Mouse (Mus musculus) olfactory bulb, adult 2 months (tissue): ENCODE data around the gene Gfm1. TPM values are rescaled to one million over a fixed set of nuclear protein-coding genes. Genes with fewer than 3 reads are reported as not detected.

ENCODE experiments used
- H3K27ac ChIP-seq: fragments of 200-500 bp; 2 replicates; pipeline ENCODE4 v1.5.1; 2012; ENCODE audit warnings: low read depth, low read length; ENCODE audit not compliant: insufficient read depth
- H3K4me1 ChIP-seq: fragments of 200-500 bp; 2 replicates; pipeline ENCODE4 v1.6.1; 2012; ENCODE audit warnings: low read length; ENCODE audit not compliant: control insufficient read depth, insufficient read depth
- H3K4me3 ChIP-seq: fragments of 200-500 bp; 2 replicates; pipeline ENCODE4 v1.5.1; 2012; ENCODE audit warnings: mild to moderate bottlenecking, low read depth, low read length, moderate library complexity; ENCODE audit not compliant: insufficient read depth
- CTCF ChIP-seq: fragments of 200-500 bp; IDR thresholded peaks from 2 replicates; pipeline ENCODE4 v1.5.1; 2012; ENCODE audit warnings: low read depth, mild to moderate bottlenecking, low read length, moderate library complexity; ENCODE audit not compliant: insufficient read depth
- POLR2A ChIP-seq: fragments of 200-500 bp; IDR thresholded peaks from 2 replicates; pipeline ENCODE4 v1.6.1; 2012; ENCODE audit warnings: mild to moderate bottlenecking, low read depth, low read length, moderate library complexity; ENCODE audit not compliant: insufficient read depth
- WGBS: fragments of 180-500 bp; shearing (Covaris S2); methylation state at CpG from one replicate; pipeline ENCODE4 v1.1.7; 2018; 5-methylcytosine and 5-hydroxymethylcytosine counted together
- polyA plus RNA-seq: library from polyadenylated mRNA; stranded (reverse); fragments of >200 nt; gene quantifications from 2 replicates; pipeline ENCODE4 v1.2.4, GENCODE M21; 2012; ENCODE audit warnings: low replicate concordance; ENCODE audit not compliant: missing spikeins, insufficient read depth, insufficient read length

Gfm1 gene
- not detected in 2 replicates for polyA plus RNA-seq

- peak within 1 kb of the TSS; percentile 81 for H3K4me3 ChIP-seq
- no peak within 1 kb of the TSS for H3K27ac ChIP-seq
- WGBS, result under 1% methylated on average over 24 of the region's 24 CpGs
- peak; percentile 70 for TF ChIP-seq POLR2A
- TF ChIP-seq CTCF, result peak; percentile 80
- peaks cover 5% of the 10 kb centered on the region; the same call in 1 of the 2 replicates for H3K4me1 ChIP-seq
Measured at GRCm38 (mm10) chr3:67429999-67430380, at the start of gene Gfm1. Gfm1 (plus strand) TSS chr3:67430096.

DNA sequence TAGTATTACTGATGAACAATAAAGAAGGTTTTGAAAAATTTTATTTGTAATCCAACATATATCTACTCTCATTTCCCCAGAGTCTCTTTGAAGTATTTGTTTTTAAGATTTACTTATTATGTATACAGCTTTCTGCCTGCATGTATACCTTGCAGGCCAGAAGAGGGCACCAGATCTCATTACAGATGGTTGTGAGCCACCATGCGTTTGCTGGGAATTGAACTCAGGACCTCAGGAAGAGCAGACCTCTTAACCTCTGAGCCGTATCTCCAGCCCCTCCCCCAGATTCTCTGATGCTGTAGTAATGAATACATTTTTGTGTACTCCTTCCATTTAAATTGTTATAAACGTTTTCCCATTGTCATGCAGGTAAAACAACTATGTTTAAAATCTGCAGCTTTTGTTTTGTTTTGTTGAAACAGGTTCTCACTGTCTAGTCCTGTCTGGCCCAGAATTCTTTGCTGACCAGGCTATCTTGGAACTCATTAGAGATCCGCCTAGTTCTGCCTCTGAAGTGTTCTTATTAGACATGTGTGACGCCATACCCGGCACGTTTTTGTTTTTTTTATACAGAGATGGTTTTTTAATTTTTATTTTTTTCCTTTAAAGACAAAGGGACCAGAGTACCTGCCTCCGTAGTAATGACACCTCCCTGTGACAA, 428 bp upstream of the Gfm1 start:
- Histone ChIP-seq H3K4me3 (no peak overlapping the region; the same call in 1 of the 2 replicates), H3K27ac (no peak overlapping the region), H3K4me1 (peaks cover 5% of the 10 kb centered on the region; the same call in 1 of the 2 replicates)
- no peak for TF ChIP-seq POLR2A
- no peak for TF ChIP-seq CTCF
- WGBS, result 28% methylated on average over 8 of the region's 8 CpGs

DNA sequence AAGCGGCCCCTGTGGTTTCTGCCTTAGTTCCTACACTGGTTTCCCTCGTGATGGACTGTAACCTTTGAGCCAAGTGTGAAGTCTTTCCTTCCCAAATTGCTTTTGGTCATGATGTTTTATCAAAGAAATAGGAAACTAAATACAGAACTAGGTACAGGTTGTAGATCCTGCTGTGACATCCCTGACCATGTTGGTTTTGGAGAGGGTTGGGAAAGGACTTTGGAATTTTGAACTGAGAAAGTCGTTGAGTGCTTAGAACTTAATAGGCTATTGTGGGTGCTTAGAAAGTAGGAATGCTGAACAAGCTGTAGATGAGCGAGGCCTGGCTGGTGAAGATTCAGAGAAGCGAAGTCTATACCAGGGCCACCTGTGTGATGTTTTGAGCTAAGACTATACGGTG, 4.1 kb downstream of the Gfm1 start:
- Histone ChIP-seq H3K4me1 (peaks cover 5% of the 10 kb centered on the region; the same call in 1 of the 2 replicates), H3K27ac (no peak overlapping the region), H3K4me3 (no peak overlapping the region)
- TF ChIP-seq CTCF (no peak), POLR2A (no peak)
- WGBS, result 93% methylated on average over 6 of the region's 6 CpGs

DNA sequence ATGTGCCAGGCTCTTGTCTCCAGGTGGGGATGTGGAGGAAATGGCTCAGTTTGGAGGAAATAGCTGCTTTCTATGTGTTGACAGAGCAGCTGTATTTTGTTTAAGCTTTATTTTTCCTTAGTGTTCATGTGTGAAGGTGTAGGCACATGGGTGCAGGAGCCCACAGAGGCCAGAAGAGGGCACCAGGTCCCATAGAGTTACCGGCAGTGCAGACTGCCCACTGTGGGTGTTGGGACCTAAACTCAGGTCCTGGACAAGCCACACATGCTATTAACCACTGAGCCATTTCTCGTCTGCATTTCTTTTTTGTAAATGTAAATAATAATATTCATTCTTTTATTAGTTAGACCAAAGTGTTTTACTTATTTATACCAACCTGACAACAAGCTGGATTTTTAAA, 17.2 kb downstream of the Gfm1 start:
- H3K27ac ChIP-seq, result no peak overlapping the region
- WGBS, result 93% methylated on average over 2 of the region's 2 CpGs
- H3K4me1 ChIP-seq, result no peaks in the 10 kb centered on the region
- TF ChIP-seq CTCF, result no peak
- no peak for TF ChIP-seq POLR2A
- no peak overlapping the region for H3K4me3 ChIP-seq

- no peaks in the 10 kb centered on the region for H3K4me1 ChIP-seq
- TF ChIP-seq POLR2A, result no peak
- no peak for TF ChIP-seq CTCF
- no peak overlapping the region for H3K4me3 ChIP-seq
- H3K27ac ChIP-seq, result no peak overlapping the region
- WGBS, result 95% methylated on average over 21 of the region's 21 CpGs
Measured at GRCm38 (mm10) chr3:67449660-67450059, 19.8 kb downstream of the Gfm1 start.

DNA sequence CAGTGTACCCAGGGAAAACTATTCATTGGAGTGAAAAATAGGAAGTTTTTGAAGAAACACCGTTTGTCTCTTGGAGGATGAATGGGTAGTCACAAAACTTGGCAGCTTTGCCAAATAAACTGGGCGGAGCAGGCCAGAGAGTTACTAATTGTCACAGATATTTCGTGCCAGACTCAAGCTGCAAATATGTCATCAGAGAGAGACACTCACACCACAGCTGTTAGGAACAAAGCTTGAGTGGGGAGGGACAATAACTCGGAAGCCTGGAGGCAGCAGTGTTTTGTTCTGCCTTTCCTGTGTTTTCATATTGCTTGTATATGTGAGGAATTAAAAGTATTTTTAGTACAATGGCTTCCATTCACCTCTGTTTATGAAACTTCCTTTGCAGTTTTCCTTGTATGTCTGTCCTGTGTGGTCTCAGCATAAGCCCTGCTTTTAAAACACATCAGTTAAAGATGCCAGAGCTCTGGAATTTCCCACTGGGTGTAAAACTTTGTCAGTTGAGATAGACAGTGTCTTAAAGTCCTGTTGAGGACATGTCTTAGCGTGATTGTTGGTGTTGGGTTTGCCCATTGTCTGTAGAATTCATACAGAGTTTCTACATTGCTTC, 20.8 kb downstream of the Gfm1 start:
- WGBS, result 57% methylated on average over 5 of the region's 5 CpGs
- Histone ChIP-seq H3K4me1 (no peaks in the 10 kb centered on the region), H3K27ac (no peak overlapping the region), H3K4me3 (no peak overlapping the region)
- TF ChIP-seq CTCF, result no peak
- no peak for TF ChIP-seq POLR2A

DNA sequence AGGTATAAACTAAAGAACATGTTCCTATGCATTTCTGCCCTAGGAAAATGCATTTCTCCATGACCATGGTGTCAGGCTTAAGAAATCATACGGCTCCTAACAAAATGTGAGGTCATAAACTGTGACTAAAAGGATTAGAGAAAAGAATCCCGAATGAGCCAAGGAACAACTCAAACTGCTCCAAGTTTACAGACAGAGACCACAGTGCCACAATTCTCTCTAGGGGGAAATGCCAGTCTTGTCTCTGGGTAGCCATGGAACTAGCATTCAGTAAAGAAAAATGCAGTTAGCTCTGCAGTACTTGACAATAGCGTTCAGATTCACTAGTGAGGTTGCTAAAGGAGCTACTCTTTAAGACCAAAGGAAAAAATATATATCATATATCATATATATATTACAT, 30.0 kb downstream of the Gfm1 start:
- Histone ChIP-seq H3K4me1 (peaks cover 17% of the 10 kb centered on the region), H3K4me3 (no peak overlapping the region), H3K27ac (no peak overlapping the region)
- WGBS, result 63% methylated on average over 3 of the region's 3 CpGs
- TF ChIP-seq POLR2A (no peak), CTCF (no peak)

DNA sequence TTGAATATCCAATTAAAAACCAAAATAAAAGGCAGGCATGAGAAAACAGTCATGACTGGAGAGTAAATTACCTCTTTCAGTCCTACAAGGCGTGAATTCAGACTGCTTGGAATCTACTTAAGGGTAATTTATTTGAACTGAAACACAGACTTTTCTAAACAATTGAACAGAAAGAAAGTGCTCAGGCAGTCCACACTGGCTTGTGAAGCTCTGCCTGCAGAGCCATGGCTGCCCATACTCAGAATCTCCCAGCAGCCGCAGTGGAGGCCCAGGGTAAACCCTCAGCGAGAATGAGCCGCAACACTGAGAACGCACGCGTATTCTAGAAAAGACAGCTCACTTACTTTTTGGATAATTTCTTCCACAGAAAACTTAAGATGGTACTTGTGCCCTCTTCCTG, 32.1 kb downstream of the Gfm1 start:
- Histone ChIP-seq H3K4me1 (peaks cover 17% of the 10 kb centered on the region), H3K4me3 (no peak overlapping the region), H3K27ac (no peak overlapping the region)
- WGBS, result 75% methylated on average over 7 of the region's 7 CpGs
- no peak for TF ChIP-seq CTCF
- TF ChIP-seq POLR2A, result no peak

GRCm38 (mm10) chr3:67462578-67462977, 32.7 kb downstream of the Gfm1 start:
- 49% methylated on average over 10 of the region's 10 CpGs for WGBS
- Histone ChIP-seq H3K4me3 (peak overlapping the region; percentile 20; the same call in 1 of the 2 replicates), H3K4me1 (peaks cover 17% of the 10 kb centered on the region), H3K27ac (no peak overlapping the region)
- TF ChIP-seq POLR2A (no peak), CTCF (no peak)
